Mouse (Mus musculus) lung, adult 2 months (tissue): ENCODE data around the gene Foxp1.

Experiments used
- CTCF ChIP-seq: fragments of 200-500 bp; IDR thresholded peaks from 2 replicates; pipeline ENCODE4 v1.5.1; 2011; ENCODE audit warnings: mild to moderate bottlenecking, low read length, control low read depth; ENCODE audit not compliant: insufficient read depth
- POLR2A ChIP-seq: fragments of 200-500 bp; IDR thresholded peaks from 2 replicates; pipeline ENCODE4 v1.6.1; 2011; ENCODE audit warnings: low read depth, mild to moderate bottlenecking, control low read depth, low read length, borderline replicate concordance; ENCODE audit errors: extremely low read depth

GRCm38 (mm10) chr6:99502314-99502713, 20.2 kb downstream of the Foxp1 start:
- TF ChIP-seq CTCF, result no peak
- TF ChIP-seq POLR2A, result no peak
